Mouse (Mus musculus): Measurements from ENCODE around the gene Cideb. TPM values are rescaled to one million over a fixed set of nuclear protein-coding genes. Genes with fewer than 3 reads are reported as not detected.
A peak's percentile ranks its signal among the peaks of the same experiment; 100 is the strongest.

Cideb gene
- polyA plus RNA-seq, 1 experiment from 2014 or later = 0.58 TPM

DNA sequence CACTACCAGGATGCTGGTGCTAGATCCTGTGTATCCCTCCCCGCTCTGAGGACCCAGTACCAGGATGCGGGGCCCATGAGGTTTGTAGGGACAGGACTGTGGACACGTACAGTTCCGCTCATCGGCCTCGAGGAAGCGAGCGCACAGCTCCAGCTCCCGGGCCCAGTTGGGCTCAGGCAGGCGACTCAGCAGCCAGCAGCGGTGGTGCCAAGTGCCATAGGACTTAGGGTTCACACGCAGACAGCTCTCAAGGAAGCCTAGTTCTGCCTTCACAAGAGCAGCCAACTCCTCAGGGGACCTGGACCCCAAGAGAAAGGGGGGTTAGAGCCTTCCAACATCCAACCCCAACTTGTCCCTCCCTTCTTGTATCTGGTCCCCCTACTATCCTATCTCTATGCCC is 37.6 kb downstream of the Cideb start:
- Histone ChIP-seq H3K4me2 (no peak overlapping the region), H3K4me3 (0 out of 2 replicates have a peak overlapping the region, but pooled peaks have one; percentile 89), H3K9ac (no peak overlapping the region), H3K36me3 (peaks cover 32% of the 10 kb centered on the region), H3K4me1 (0 out of 2 replicates have a peak, but pooled peaks cover 10% of the 10 kb centered on the region), H3K27ac (no peak overlapping the region), H3K9me3 (no peaks in the 10 kb centered on the region), H3K27me3 (no peaks in the 10 kb centered on the region)
- no peak for ATAC-seq (ENCODE audit: insufficient number of reproducible peaks, low FRiP score, low TSS enrichment, low read depth)
- WGBS = 92% methylated on average over 12 of the region's 12 CpGs

- ATAC-seq (ENCODE audit: insufficient number of reproducible peaks, low FRiP score, low TSS enrichment, low read depth) = no peak
- Histone ChIP-seq H3K36me3 (peaks cover 32% of the 10 kb centered on the region), H3K4me1 (peaks cover 14% of the 10 kb centered on the region; the same call in 1 of the 2 replicates), H3K27me3 (no peaks in the 10 kb centered on the region), H3K27ac (no peak overlapping the region), H3K9me3 (no peaks in the 10 kb centered on the region), H3K4me3 (no peak overlapping the region), H3K4me2 (no peak overlapping the region), H3K9ac (no peak overlapping the region)
- 85% methylated on average over 6 of the region's 6 CpGs for WGBS
These were observed 38.5 kb downstream of the Cideb start for GRCm38 (mm10) chr14:55719737-55720136.

GRCm38 (mm10) chr14:55716884-55717283 is 41.4 kb downstream of the Cideb start:
- peaks cover 32% of the 10 kb centered on the region for H3K36me3 ChIP-seq
- WGBS = 70% methylated on average over 8 of the region's 8 CpGs
- H3K4me3 ChIP-seq = no peak overlapping the region
- H3K9ac ChIP-seq = no peak overlapping the region
- no peak for ATAC-seq (ENCODE audit: insufficient number of reproducible peaks, low FRiP score, low TSS enrichment, low read depth)
- no peak overlapping the region for H3K4me2 ChIP-seq
- H3K27me3 ChIP-seq = peaks cover 19% of the 10 kb centered on the region
- no peak overlapping the region for H3K27ac ChIP-seq
- no peaks in the 10 kb centered on the region for H3K9me3 ChIP-seq
- H3K4me1 ChIP-seq = peaks cover 29% of the 10 kb centered on the region

DNA sequence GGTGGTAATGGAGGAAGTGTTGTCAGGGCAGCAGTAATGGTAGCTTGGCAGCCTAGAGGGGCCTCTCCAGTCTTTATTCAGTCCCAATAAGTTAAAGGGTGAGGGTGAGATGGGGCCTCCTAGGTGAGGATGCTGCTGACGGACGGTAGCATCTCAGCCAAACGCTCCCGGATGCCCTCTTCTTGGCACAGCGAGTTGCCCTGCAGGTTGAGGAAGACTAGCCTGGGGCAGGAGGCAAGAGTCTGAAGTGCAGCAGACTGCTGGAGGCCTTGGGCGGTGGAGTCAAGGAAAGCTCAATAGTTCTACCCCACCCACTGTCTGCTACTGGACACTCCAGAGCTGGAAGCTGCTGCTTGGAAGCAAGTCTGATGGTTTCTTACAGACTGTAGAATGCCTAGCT is 42.0 kb downstream of the Cideb start:
- Histone ChIP-seq H3K4me1 (peaks cover 26% of the 10 kb centered on the region), H3K27ac (no peak overlapping the region), H3K4me2 (no peak overlapping the region), H3K9ac (no peak overlapping the region), H3K36me3 (peaks cover 32% of the 10 kb centered on the region), H3K9me3 (no peaks in the 10 kb centered on the region), H3K4me3 (no peak overlapping the region), H3K27me3 (peaks cover 24% of the 10 kb centered on the region)
- no peak for ATAC-seq (ENCODE audit: insufficient number of reproducible peaks, low FRiP score, low TSS enrichment, low read depth)
- WGBS = 84% methylated on average over 6 of the region's 6 CpGs

DNA sequence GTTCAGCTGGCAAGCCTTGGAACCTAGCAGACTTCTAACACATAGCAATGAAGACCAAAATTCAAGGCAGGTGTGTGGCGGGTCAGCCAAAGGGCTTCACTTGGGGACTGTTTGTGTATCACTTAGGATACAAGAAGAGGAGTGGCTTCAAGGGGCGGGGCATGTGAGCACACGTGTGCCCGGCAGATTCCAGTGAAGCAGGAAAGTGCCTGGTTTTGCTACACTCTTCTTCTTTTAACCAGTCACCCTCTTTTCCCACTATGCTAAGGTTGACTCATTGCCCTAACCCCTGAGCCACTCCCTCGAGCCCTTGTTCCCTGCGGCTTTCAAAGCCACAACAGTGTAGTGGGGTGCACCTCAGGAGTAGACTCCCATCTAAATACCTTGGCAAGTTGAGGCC is 43.4 kb downstream of the Cideb start:
- Histone ChIP-seq H3K9ac (no peak overlapping the region), H3K4me1 (peaks cover 19% of the 10 kb centered on the region), H3K27me3 (peaks cover 24% of the 10 kb centered on the region), H3K9me3 (no peaks in the 10 kb centered on the region), H3K4me2 (no peak overlapping the region), H3K27ac (peak overlapping the region; percentile 40; the same call in 1 of the 2 replicates), H3K36me3 (peaks cover 31% of the 10 kb centered on the region), H3K4me3 (no peak overlapping the region)
- 25% methylated on average over 6 of the region's 6 CpGs for WGBS
- no peak for ATAC-seq (ENCODE audit: insufficient number of reproducible peaks, low FRiP score, low TSS enrichment, low read depth)

GRCm38 (mm10) chr14:55713729-55714122 is 44.5 kb downstream of the Cideb start, which contains the start of gene Tgm1:
Gene Tgm1 (minus strand): TSS chr14:55713926.
- no peak for ATAC-seq (ENCODE audit: insufficient number of reproducible peaks, low FRiP score, low TSS enrichment, low read depth)
- peak within 1 kb of the TSS; percentile 29 for H3K4me3 ChIP-seq
- H3K9me3 ChIP-seq = no peaks in the 10 kb centered on the region
- peaks cover 24% of the 10 kb centered on the region for H3K27me3 ChIP-seq
- no peak within 1 kb of the TSS for H3K9ac ChIP-seq
- WGBS = 15% methylated on average over 4 of the region's 4 CpGs
- peaks cover 21% of the 10 kb centered on the region for H3K36me3 ChIP-seq
- H3K4me1 ChIP-seq = peaks cover 19% of the 10 kb centered on the region
- peak within 1 kb of the TSS; percentile 42 for H3K4me2 ChIP-seq
- H3K27ac ChIP-seq = peak within 1 kb of the TSS; percentile 52

GRCm38 (mm10) chr14:55713007-55713728 is 45.1 kb downstream of the Cideb start:
- Histone ChIP-seq H3K4me2 (peak overlapping the region; percentile 42), H3K27ac (peak overlapping the region; percentile 52), H3K9me3 (no peaks in the 10 kb centered on the region), H3K36me3 (peaks cover 16% of the 10 kb centered on the region), H3K4me3 (peak overlapping the region; percentile 29), H3K27me3 (peaks cover 24% of the 10 kb centered on the region), H3K9ac (no peak overlapping the region), H3K4me1 (peaks cover 19% of the 10 kb centered on the region)
- ATAC-seq (ENCODE audit: insufficient number of reproducible peaks, low FRiP score, low TSS enrichment, low read depth) = no peak
- WGBS = 13% methylated on average over 25 of the region's 25 CpGs

GRCm38 (mm10) chr14:55711786-55712185 is 46.5 kb downstream of the Cideb start:
- H3K36me3 ChIP-seq = peaks cover 4% of the 10 kb centered on the region; the same call in 1 of the 2 replicates
- H3K4me3 ChIP-seq = peak overlapping the region; percentile 3; the same call in 1 of the 2 replicates
- H3K4me1 ChIP-seq = peaks cover 19% of the 10 kb centered on the region
- peaks cover 24% of the 10 kb centered on the region for H3K27me3 ChIP-seq
- H3K9ac ChIP-seq = no peak overlapping the region
- H3K27ac ChIP-seq = no peak overlapping the region
- no peaks in the 10 kb centered on the region for H3K9me3 ChIP-seq
- no peak overlapping the region for H3K4me2 ChIP-seq
- WGBS = 80% methylated on average over 7 of the region's 7 CpGs
- ATAC-seq (ENCODE audit: insufficient number of reproducible peaks, low FRiP score, low TSS enrichment, low read depth) = no peak

DNA sequence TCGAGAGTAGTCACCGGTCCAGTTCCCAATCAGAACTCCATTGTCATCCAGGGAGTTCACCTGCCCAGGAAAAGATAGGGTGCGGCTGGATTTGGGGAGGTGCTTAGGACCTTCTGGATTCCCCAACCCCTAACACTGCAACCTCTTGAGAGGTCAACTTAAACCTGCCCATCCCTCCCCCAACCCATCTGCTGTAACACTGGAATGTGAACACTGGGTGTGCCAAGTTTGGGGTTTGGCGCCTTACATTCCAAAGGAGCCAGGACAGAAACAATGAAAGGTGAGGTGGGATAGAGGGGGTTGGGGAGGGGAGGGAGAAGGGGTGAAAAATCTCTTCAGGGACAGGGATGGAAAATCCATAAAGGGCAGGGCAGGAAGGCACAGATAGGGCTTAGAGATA is 48.7 kb downstream of the Cideb start:
- no peak for ATAC-seq (ENCODE audit: insufficient number of reproducible peaks, low FRiP score, low TSS enrichment, low read depth)
- Histone ChIP-seq H3K4me3 (no peak overlapping the region), H3K4me2 (no peak overlapping the region), H3K36me3 (no peaks in the 10 kb centered on the region), H3K9ac (no peak overlapping the region), H3K27ac (no peak overlapping the region), H3K4me1 (peaks cover 14% of the 10 kb centered on the region), H3K27me3 (peaks cover 24% of the 10 kb centered on the region), H3K9me3 (no peaks in the 10 kb centered on the region)
- 84% methylated on average over 4 of the region's 4 CpGs for WGBS

- Histone ChIP-seq H3K9ac (no peak overlapping the region), H3K4me3 (no peak overlapping the region), H3K4me2 (no peak overlapping the region), H3K4me1 (peaks cover 10% of the 10 kb centered on the region), H3K36me3 (no peaks in the 10 kb centered on the region), H3K9me3 (no peaks in the 10 kb centered on the region), H3K27me3 (peaks cover 11% of the 10 kb centered on the region; the same call in 1 of the 2 replicates), H3K27ac (no peak overlapping the region)
- 89% methylated on average over 5 of the region's 5 CpGs for WGBS
- ATAC-seq (ENCODE audit: insufficient number of reproducible peaks, low FRiP score, low TSS enrichment, low read depth) = no peak
These were observed 50.9 kb downstream of the Cideb start for GRCm38 (mm10) chr14:55707397-55707796.

DNA sequence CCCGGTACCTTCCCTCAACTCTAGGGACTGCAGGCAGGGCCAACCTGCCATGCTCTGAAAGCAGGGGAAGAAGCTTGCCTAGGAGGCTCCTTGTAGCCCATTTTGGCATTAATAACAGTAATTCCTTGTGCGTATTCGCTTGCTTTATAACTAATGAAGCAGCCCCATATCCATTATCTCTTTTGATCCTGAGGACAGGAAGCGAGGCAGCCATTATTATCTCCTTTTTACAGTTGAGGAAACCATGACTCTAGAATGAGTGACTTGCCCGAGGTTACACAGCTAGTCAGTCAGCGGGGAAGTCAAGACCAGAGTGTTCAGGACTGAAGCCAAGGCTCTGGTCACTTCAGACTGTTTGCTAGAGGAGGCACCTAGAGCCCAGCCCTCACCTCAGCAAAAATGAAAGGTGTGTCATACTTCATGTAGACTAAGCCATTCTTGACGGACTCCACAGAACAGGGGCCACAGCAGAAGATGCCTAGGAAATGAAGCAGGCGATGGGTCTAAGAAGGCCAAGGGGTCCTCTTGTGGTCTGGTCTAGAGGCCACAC is 52.1 kb downstream of the Cideb start:
- no peaks in the 10 kb centered on the region for H3K36me3 ChIP-seq
- H3K27ac ChIP-seq = no peak overlapping the region
- WGBS = 86% methylated on average over 8 of the region's 8 CpGs
- no peak for ATAC-seq (ENCODE audit: insufficient number of reproducible peaks, low FRiP score, low TSS enrichment, low read depth)
- H3K4me1 ChIP-seq = peaks cover 10% of the 10 kb centered on the region
- no peak overlapping the region for H3K4me2 ChIP-seq
- H3K27me3 ChIP-seq = no peaks in the 10 kb centered on the region
- H3K9ac ChIP-seq = no peak overlapping the region
- no peak overlapping the region for H3K4me3 ChIP-seq
- no peaks in the 10 kb centered on the region for H3K9me3 ChIP-seq
